Mouse (Mus musculus): ENCODE data around the gene Rpl41.
"Not testable (repeated sequence)": the region's sequence is repeated elsewhere in the genome, so short reads cannot be mapped to it uniquely, and the experiment has no call there.

Gene Rpl41

GRCm38 (mm10) chr10:128524111-128524731 lies 24.9 kb downstream of the Rpl41 start:
- DNase-seq, result no peak

DNA sequence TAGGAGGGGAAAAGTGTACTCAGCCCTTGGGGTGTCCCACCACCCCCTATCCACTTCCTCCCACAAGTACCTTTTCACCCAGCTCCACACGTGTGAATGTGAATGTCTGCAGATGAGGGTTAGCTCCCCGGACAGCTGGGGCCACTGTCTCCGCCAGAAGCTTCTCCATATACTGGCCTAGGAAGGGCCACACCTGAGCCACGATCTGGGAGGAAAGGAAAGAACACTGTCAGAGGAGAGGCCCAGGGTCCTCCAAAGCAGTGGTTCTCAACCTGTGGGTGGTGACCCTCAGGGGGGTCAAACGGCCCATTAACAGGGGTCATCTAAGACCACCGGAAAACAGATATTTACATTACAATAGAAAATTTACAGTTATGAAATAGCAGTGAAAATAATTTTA lies 26.8 kb downstream of the Rpl41 start:
- no peak for DNase-seq

DNA sequence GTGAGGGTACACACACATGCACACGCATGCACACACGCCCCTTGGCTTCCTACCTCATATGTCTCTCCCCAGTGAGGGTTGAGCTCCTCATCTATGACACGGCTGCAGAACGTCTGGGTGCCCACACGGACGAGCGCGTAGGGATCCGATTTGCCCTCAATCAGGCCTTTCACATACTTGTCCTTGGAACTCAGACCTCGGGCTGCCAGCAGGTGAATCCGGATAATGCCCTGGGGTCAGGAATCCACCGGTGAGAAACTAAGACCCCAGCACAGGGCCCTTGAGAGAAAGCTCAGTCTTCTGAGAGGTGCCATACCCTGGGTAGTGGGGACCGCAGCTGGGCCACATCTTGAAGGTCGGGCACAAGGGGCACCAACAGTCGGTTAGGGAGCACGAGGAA lies 28.5 kb downstream of the Rpl41 start:
- DNase-seq, result no peak

GRCm38 (mm10) chr10:128518833-128519232 lies 30.3 kb downstream of the Rpl41 start:
- DNase-seq, result peak; percentile 64 to 73

DNA sequence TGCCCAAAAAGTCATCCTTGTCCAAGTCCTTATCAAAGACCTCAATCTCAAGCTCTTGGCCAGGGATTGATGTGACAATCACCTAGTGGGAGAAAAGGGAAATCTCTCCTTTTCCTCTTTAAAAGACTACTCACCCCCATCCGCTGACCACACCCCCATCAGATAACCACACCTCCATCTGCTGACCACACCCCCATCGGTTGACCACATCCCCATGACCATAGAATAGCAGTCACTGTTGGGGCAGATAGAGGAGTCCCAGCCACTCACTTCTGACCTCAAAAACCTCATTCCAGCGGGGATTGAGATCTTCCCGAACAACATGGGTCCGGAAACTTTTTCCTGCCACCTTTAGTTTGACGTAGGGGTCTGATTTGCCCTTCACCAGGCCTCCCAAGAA lies 32.4 kb downstream of the Rpl41 start:
- DNase-seq, result no peak

GRCm38 (mm10) chr10:128516029-128516428 lies 33.1 kb downstream of the Rpl41 start:
- DNase-seq, result no peak

- DNase-seq, result no peak
Measured at GRCm38 (mm10) chr10:128515044-128515443, 34.1 kb downstream of the Rpl41 start.

DNA sequence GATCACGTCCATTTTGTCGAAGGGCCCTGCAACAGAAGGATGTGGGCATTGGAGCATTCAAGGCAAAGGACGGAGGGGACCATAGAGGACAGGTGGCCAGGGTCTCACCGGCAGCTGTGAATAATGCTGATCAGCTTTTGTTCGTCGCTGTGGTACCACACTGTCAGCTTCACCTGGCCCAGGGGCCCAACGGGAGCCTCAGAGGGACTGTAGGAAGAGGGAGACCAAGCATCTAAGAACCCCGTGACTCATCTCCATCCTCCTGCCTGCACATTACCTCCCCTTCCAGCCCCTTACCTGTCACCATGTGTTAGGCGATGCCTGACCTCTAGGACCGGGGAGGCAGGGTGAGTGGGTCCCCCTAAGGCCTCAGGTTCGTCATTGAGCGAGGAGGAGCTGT lies 37.3 kb downstream of the Rpl41 start:
- no peak for DNase-seq

DNA sequence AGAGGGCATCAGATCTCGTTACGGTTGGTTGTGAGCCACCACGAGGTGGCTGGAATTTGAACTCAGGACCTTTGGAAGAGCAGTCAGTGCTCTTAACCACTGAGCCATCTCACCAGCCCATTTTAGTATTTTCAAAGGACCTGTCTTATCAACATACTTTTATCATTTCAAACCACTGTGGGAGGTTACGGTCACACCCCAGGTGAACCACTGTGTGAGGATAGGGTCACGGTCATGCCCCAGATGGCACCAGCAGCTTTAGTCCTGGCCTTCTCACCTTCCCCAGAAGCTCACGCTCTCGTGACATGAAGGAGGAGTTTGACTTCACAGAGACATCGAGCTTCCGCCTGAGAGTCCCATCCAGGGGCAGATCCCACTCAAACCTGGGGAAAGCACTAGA lies 37.9 kb downstream of the Rpl41 start:
- no peak for DNase-seq

GRCm38 (mm10) chr10:128510301-128510700 lies 38.8 kb downstream of the Rpl41 start:
- no peak for DNase-seq

GRCm38 (mm10) chr10:128509831-128510230 lies 39.3 kb downstream of the Rpl41 start:
- DNase-seq, result no peak

DNA sequence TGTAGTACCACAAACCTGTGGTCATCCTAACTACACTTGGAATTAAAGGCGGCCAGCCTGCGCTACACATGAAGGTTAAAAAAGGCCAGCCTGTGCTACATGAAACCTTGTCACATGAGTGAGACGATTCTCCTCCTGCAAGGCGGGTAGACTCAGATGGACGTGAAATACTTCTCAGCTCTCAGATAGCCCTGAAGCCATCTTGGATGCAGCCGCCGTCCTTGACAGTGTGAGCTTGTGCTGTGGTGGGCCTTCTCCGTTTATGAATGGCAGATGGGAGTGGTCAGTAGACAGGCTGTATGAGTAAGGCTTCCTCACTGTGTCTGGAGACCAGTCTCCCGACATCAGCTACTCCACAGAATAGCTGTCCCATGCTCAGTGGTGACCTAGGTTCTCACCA lies 39.9 kb downstream of the Rpl41 start:
- DNase-seq, result no peak

- no peak for DNase-seq
Measured at GRCm38 (mm10) chr10:128508260-128508659, 40.8 kb downstream of the Rpl41 start.

DNA sequence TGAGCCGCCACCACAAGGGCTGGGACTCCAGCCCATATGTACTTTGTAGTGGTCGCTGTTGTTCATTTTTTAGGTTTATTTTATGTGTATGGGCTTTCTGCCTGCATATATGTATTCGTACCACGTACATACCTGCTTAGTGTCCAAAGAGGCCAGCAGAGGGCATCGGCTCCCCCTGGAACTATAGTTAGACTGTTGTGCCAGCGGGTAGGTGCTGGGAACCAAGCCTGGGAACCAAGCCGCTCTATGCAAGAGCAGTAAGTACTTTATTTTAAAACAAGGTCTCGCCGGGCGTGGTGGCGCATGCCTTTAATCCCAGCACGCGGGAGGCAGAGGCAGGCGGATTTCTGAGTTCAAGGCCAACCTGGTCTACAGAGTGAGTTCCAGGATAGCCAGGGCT lies 43.1 kb downstream of the Rpl41 start:
- DNase-seq, result no peak

DNA sequence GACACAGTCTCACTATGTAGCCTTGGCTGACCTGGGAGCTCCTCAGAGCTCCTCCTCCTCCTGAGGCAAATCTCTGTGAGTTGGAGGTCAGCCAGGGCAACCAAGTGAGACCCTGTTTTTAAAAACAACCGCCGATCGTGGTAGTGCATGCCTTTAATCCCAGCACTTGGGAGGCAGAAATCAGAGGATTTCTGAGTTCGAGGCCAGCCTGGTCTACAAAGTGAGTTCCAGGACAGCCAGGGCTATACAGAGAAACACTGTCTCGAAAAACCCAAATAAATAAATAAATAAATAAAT lies 43.8 kb downstream of the Rpl41 start:
- not testable (repeated sequence) for DNase-seq

DNA sequence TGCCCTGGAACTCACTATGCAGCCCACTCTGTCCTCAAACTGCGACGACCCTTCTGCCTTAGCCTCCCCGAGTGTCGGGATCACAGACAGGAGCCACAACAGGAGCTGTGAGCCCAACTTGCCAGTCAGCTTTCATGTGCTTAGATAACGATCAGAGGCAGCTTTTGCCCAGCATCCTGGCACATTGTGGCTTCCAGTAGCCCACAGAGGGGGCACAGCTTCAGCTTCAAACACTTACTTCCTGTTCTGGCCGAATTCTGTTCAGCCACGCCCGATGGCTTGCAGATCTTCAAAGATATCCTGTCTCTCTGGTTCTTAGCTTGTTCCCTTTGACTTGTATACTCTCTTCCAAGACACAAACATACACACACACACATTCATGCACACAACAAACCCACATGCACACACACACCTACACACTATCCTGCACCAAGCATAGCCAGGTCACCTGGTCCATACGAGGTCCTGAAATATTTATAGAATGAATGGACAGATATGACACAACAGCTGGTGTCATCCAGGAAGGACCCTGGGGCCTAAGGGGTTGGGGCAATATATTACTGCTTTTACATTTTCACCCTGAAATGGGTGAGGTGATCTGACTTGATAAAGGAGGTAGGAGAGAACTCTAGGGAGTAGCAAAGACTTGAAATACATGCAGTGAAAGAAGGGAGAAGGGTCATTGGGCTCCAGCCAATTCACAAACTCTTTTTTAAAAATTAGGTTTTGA lies 44.3 kb downstream of the Rpl41 start:
- no peak for DNase-seq

GRCm38 (mm10) chr10:128504012-128504411 lies 45.1 kb downstream of the Rpl41 start:
- no peak for DNase-seq

- no peak for DNase-seq
Measured at GRCm38 (mm10) chr10:128503532-128503931, 45.6 kb downstream of the Rpl41 start.

- no peak for DNase-seq
Measured at GRCm38 (mm10) chr10:128502341-128502740, 46.8 kb downstream of the Rpl41 start.

DNA sequence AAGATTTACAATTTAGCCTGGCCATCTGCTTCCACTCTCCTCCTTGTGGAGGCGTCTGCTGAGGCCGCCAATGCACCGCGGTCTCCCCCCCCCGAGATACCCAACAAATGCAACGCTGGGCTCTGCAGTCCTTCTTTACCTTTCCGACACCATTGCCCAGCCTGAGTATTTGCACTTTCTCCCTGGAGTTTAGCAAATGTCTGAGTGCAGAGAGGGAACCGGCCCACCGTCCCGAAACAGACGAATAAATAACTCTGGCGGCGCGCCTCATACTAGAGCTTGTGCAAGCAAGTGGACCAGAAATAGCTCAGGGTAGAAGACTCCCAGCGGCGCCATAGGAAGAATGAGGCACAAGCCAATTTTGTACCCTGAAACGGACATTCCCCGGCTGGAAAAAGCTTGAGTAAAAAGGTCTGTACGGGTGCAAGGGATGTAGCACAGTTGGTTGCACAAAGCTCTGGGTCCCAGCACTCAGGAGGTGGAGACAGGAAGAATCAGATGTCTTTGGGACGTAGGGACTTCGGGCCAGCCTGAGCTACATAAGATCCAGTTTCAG lies 49.9 kb downstream of the Rpl41 start:
- DNase-seq, result peak; percentile 78

- DNase-seq, result peak; percentile 97 to 98
Measured at GRCm38 (mm10) chr10:128498590-128498989, 50.5 kb downstream of the Rpl41 start, which contains the start of gene Myl6b. Gene Myl6b, minus strand, starts transcription at chr10:128498685.

Measured in cerebellum, postnatal 25 days (tissue).